Mouse (Mus musculus) neural tube, embryonic 13.5 days (tissue): ENCODE measurements around the gene N6amt1. TPM values are rescaled to one million over a fixed set of nuclear protein-coding genes. Genes with fewer than 3 reads are reported as not detected.

ENCODE experiments used
- ATAC-seq: fragments of 200-750 bp; cut with Nextera tagmentation; 2 replicates; pipeline ENCODE4 v1.8.0; 2017; ENCODE audit warnings: low read depth, mild to moderate bottlenecking, moderate TSS enrichment, moderate library complexity
- H3K27ac ChIP-seq: fragments of 300-500 bp; sonication (generic); replicated peaks from 2 replicates; pipeline ENCODE4 v1.5.1; 2015; ENCODE audit warnings: moderate library complexity, mild to moderate bottlenecking, inconsistent platforms
- H3K27me3 ChIP-seq: fragments of 300-500 bp; sonication (generic); 2 replicates; pipeline ENCODE4 v1.6.1; 2015; ENCODE audit warnings: mild to moderate bottlenecking, inconsistent platforms
- H3K36me3 ChIP-seq: fragments of 300-500 bp; sonication (generic); 2 replicates; pipeline ENCODE4 v1.6.1; 2015; ENCODE audit warnings: mild to moderate bottlenecking, inconsistent platforms
- H3K4me1 ChIP-seq: fragments of 300-500 bp; sonication (generic); replicated peaks from 2 replicates; pipeline ENCODE4 v1.6.1; 2015; ENCODE audit warnings: inconsistent platforms
- H3K4me2 ChIP-seq: fragments of 300-500 bp; sonication (generic); 2 replicates; pipeline ENCODE4 v1.6.1; 2015; ENCODE audit warnings: inconsistent platforms, mild to moderate bottlenecking, moderate library complexity
- H3K4me3 ChIP-seq: fragments of 300-500 bp; sonication (generic); 2 replicates; pipeline ENCODE4 v1.5.1; 2015; ENCODE audit warnings: mild to moderate bottlenecking, inconsistent platforms
- H3K9ac ChIP-seq: fragments of 300-500 bp; sonication (generic); 2 replicates; pipeline ENCODE4 v1.6.1; 2015; ENCODE audit warnings: moderate library complexity, mild to moderate bottlenecking, inconsistent platforms
- H3K9me3 ChIP-seq: fragments of 300-500 bp; sonication (generic); 2 replicates; pipeline ENCODE4 v1.6.1; 2016; ENCODE audit warnings: inconsistent platforms
- WGBS: fragments of 180-500 bp; shearing (Covaris S2); methylation state at CpG from one replicate; pipeline ENCODE4 v1.1.7; 2015; 5-methylcytosine and 5-hydroxymethylcytosine counted together
- polyA plus RNA-seq: library from polyadenylated mRNA; unstranded; fragments of >200 nt; fragmentation: Nextera tagmentation; extraction: Ambion mirVana; gene quantifications from 2 replicates; pipeline ENCODE4 v1.2.1, GENCODE M21; 2015

N6amt1 gene
- polyA plus RNA-seq, 1 experiment from 2014 or later, result 21.2 TPM

DNA sequence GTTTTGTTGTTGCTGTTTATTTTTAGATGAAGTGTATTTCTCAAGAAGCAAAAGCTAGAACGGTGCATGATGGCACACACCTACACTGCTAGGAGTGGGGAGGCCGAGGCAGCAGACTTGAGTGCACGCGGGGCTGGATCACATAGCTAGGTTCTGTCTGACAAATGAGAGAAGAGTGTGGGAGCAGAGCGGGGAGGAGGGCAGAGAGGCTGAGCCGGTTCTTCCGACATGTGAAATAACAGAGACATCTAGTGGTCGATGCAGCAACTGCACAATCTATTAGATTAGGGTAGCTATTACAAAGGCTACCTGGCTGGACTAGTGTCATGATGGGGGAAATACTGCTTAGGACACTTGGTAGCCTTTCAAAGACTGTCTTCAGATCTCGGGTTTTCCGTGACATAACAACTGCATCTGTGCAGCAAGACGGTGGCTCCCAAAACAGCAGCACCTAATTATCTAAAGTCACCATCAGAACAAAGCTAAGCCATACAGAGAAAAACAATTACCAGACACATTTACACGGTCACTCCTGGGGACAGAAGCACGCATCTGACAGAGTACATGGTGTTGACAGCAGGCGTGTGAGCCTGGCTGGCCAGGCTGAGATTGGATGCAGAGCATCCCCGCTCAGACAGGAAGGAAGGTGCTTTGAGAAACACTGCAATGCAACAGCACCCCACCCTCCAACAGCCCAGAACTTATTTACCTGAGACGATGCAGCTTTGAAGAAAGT, 40.0 kb downstream of the N6amt1 start:
- Histone ChIP-seq H3K9me3 (no peaks in the 10 kb centered on the region), H3K36me3 (peaks cover 74% of the 10 kb centered on the region), H3K9ac (0 out of 2 replicates have a peak overlapping the region, but pooled peaks have one; percentile 2), H3K27ac (no peak overlapping the region), H3K4me1 (no peaks in the 10 kb centered on the region), H3K27me3 (no peaks in the 10 kb centered on the region), H3K4me3 (no peak overlapping the region), H3K4me2 (no peak overlapping the region)
- WGBS, result 53% methylated on average over 16 of the region's 16 CpGs
- peak; percentile 86 for ATAC-seq

DNA sequence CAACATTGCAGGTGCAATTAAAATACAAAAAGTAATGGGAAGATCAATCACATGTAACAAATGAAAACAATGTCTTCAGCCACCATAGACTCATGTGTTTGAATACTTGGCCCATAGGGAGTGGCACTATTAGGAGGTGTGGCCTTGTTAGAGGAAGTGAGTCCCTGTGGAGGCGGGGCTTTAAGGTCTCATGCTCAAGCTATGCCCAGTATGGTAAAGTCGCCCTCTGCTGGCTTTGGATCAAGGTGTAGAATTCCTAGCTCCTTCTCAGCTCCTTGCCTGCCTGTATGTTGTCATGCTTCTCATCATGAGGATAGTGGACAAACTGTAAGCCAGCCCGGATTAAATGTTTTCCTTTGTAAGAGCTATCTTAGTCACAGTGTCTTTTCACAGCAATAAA, 51.0 kb downstream of the N6amt1 start:
- no peaks in the 10 kb centered on the region for H3K9me3 ChIP-seq
- H3K36me3 ChIP-seq, result peaks cover 89% of the 10 kb centered on the region
- H3K4me1 ChIP-seq, result no peaks in the 10 kb centered on the region
- H3K27ac ChIP-seq, result no peak overlapping the region
- no peak for ATAC-seq
- no peak overlapping the region for H3K4me2 ChIP-seq
- no peak overlapping the region for H3K4me3 ChIP-seq
- H3K27me3 ChIP-seq, result no peaks in the 10 kb centered on the region
- WGBS, result 89% methylated on average over 3 of the region's 3 CpGs
- H3K9ac ChIP-seq, result no peak overlapping the region

Other genes with a start within 250 kb of the N6amt1 start
- 20.7 and 25.6 TPM in 2 replicates for gene Ltn1, start 78.4 kb downstream of the N6amt1 start, polyA plus RNA-seq
- 13.3 and 13.5 TPM in 2 replicates for gene Rwdd2b, start 86.4 kb downstream of the N6amt1 start, polyA plus RNA-seq
- 44.3 and 57.0 TPM in 2 replicates for gene Usp16, start 100.5 kb downstream of the N6amt1 start, polyA plus RNA-seq
- 444 and 449 TPM in 2 replicates for gene Cct8, start 141.7 kb downstream of the N6amt1 start, polyA plus RNA-seq
- gene Map3k7cl, start 199.1 kb downstream of the N6amt1 start, polyA plus RNA-seq, result 0.29 TPM in 1 of 2 replicates, not detected in the other